Mouse (Mus musculus) forebrain, embryonic 11.5 days (tissue): ENCODE measurements around the gene Tm2d1. TPM values are rescaled to one million over a fixed set of nuclear protein-coding genes. Genes with fewer than 3 reads are reported as not detected.

Experiments used
- polyA plus RNA-seq: library from polyadenylated mRNA; unstranded; fragments of >200 nt; fragmentation: Nextera tagmentation; extraction: Ambion mirVana; gene quantifications from 2 replicates; pipeline ENCODE4 v1.2.1, GENCODE M21; 2014

Tm2d1 gene
- polyA plus RNA-seq, 1 experiment from 2014 or later = 80.2 TPM

Other genes starting within 250 kb of the Tm2d1 start
- gene Patj, start 12.5 kb upstream of the Tm2d1 start, polyA plus RNA-seq = 12.3 and 13.0 TPM in 2 replicates